Comparison of ENCODE assay signal across 23 mouse cellular contexts in genomic region chr5:92372605-92373004, GRCm38 (mm10). TPM values are rescaled to one million over a fixed set of nuclear protein-coding genes. Genes with fewer than 3 reads are reported as not detected.
"Had no signal": no experiment of that assay in that cellular context is flagged by ENCODE, and none has a peak within 500 bp of the region (broad histone marks: within the 10 kb centered on the region; RNA-seq: fewer than 3 reads in every experiment).

No protein-coding gene starts in this region.

- ATAC-seq: hindbrain, postnatal 0 days; intestine, embryonic 16.5 days; liver, embryonic 12.5 days had no signal

- DNase-seq: gastrocnemius, postnatal 10 days; gastrocnemius, postnatal 25 days; heart, adult 18-20 months; heart, postnatal 10 days; heart, postnatal 36 days; kidney, adult 11 months; kidney, adult 2 months; kidney, adult 9 months; kidney, postnatal 14 days; kidney, postnatal 36 days; layer of hippocampus, adult 9-11 months; layer of hippocampus, postnatal 36 days; left cerebral cortex, postnatal 4 days had no signal

RNA-seq across cellular contexts. Expression of gene Cxcl10, which starts 23.9 kb away (rescaled TPM):
- total RNA-seq: gastrocnemius, postnatal 25 days; heart, adult 8-10 months; hindbrain, postnatal 0 days; layer of hippocampus, adult 18-20 months; layer of hippocampus, postnatal 14 days; layer of hippocampus, postnatal 36 days; left cerebral cortex, postnatal 10 days; left cerebral cortex, postnatal 25 days; left cerebral cortex, postnatal 4 days had no signal

RNA-seq across cellular contexts. Expression of gene Art3, which starts 41.0 kb away (rescaled TPM):
- total RNA-seq: hematopoietic stem cell, adult 5-6 weeks had no signal

RNA-seq across cellular contexts. Expression of gene Cxcl9, which starts 44.7 kb away (rescaled TPM):
- total RNA-seq: hindbrain, postnatal 0 days; layer of hippocampus, adult 18-20 months; layer of hippocampus, postnatal 14 days; layer of hippocampus, postnatal 36 days; left cerebral cortex, adult 18-20 months; left cerebral cortex, postnatal 10 days; left cerebral cortex, postnatal 25 days; left cerebral cortex, postnatal 4 days had no signal
